In the genomic region with DNA sequence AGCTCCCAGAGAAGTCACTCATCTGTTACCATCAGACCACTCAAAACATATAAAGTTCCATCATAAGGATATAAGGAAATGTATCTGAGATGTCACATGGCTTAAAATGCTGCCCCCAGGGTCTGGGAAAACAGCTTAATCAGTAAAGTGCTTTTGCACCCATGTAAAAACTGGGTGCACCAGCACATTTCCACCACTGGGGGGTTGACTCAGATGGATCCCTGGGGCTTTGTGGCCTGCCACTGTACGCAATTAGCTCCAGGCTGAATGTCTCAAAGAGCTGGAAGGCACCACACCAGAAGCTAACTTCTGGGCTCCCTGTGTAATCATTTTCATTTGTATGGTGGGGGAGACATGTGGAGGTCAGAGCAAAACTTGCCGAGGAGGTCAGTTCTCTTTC, we compare ENCODE assay signal across 9 mouse cellular contexts. TPM values are rescaled to one million over a fixed set of nuclear protein-coding genes. Genes with fewer than 3 reads are reported as not detected.
DNase-seq lines count a peak whose midpoint lies in the region; ATAC-seq and TF ChIP-seq lines count a peak whose summit lies in the region.
"Had no signal": no experiment of that assay in that cellular context is flagged by ENCODE, and none has a peak within 500 bp of the region (broad histone marks: within the 10 kb centered on the region; RNA-seq: fewer than 3 reads in every experiment).

No protein-coding gene starts in this region.

- H3K4me1 ChIP-seq in ES-Bruce4 (ENCODE audit: control insufficient read depth, insufficient read depth, low read length): no peaks in the 10 kb centered on the region
- H3K4me1 ChIP-seq in heart, adult 2 months (ENCODE audit: control insufficient read depth, insufficient read depth, low read length): peaks cover 13% of the 10 kb centered on the region
- no peaks in the 10 kb centered on the region for H3K4me1 ChIP-seq in limb, embryonic 11.5 days (ENCODE audit: control insufficient read depth, insufficient read depth, low read length)

- H3K27ac ChIP-seq in ES-Bruce4 (ENCODE audit: insufficient read depth, low read length): no peak overlapping the region
- H3K27ac ChIP-seq in heart, adult 2 months: peak overlapping the region; percentile 62
- no peak overlapping the region for H3K27ac ChIP-seq in limb, embryonic 11.5 days (replicated peaks; ENCODE audit: low read depth, low read length)
- H3K27ac ChIP-seq: neural tube, embryonic 12.5 days had no signal

- peak; percentile 36 for TF ChIP-seq CTCF in ES-Bruce4 (IDR thresholded peaks at IDR 0.05; ENCODE audit: low read depth, low read length)
- peak; percentile 86 for TF ChIP-seq CTCF in heart, adult 2 months (IDR thresholded peaks at IDR 0.05)

- DNase-seq in layer of hippocampus, postnatal 10 days (ENCODE audit: low spot score in 2 of 2): peak; percentile 40 to 52
- no peak for DNase-seq in layer of hippocampus, adult 9-11 months
- DNase-seq in adrenal gland, postnatal 10 days: peak; percentile 63
- DNase-seq in heart, adult 2 months: peak; percentile 30 to 57
- peak; percentile 62 for DNase-seq in limb, embryonic 11.5 days (ENCODE audit: low spot score)
- peak; percentile 73 for DNase-seq in retina, embryonic 14.5 days (ENCODE audit: low spot score)

- no peak overlapping the region for H3K4me3 ChIP-seq in ES-Bruce4 (ENCODE audit: low read depth, low read length)
- no peak overlapping the region for H3K4me3 ChIP-seq in heart, adult 2 months
- H3K4me3 ChIP-seq in limb, embryonic 11.5 days (ENCODE audit: low read depth, low read length): no peak overlapping the region
- H3K4me3 ChIP-seq: neural tube, embryonic 12.5 days had no signal

- peaks cover 13% of the 10 kb centered on the region for H3K79me2 ChIP-seq in heart, adult 2 months (replicated peaks; ENCODE audit: control insufficient read depth, insufficient read depth, low read length)

- TF ChIP-seq EP300 in ES-Bruce4 (IDR thresholded peaks at IDR 0.05; ENCODE audit: insufficient read depth, low read depth, low read length): no peak
- TF ChIP-seq EP300 in heart, adult 2 months (IDR thresholded peaks at IDR 0.05; ENCODE audit: insufficient read depth, low read depth, low read length): 0 out of 2 replicates have a peak, but pooled peaks have one; percentile 20

- no peak for ATAC-seq in limb, embryonic 11.5 days (ENCODE audit: insufficient number of reproducible peaks, low FRiP score, low TSS enrichment, low read depth)
- ATAC-seq in cerebellum, adult (ENCODE audit: insufficient number of reproducible peaks, low FRiP score, low TSS enrichment): no peak

- 23% methylated on average over 2 of the region's 2 CpGs for WGBS in heart, adult 2 months
- WGBS in limb, embryonic 11.5 days: 63% methylated on average over 2 of the region's 2 CpGs

- intact Hi-C loops in heart, adult 2 months (cut with DNase I): loop anchor here (5.0 kb wide), 2 partner anchors 369 to 694 kb away; no protein-coding TSS in a partner anchor

- no peak for TF ChIP-seq POLR2A in ES-Bruce4 (IDR thresholded peaks at IDR 0.05; ENCODE audit: insufficient read depth, low read length)
- no peak for TF ChIP-seq POLR2A in heart, adult 2 months (IDR thresholded peaks at IDR 0.05; ENCODE audit: insufficient read depth, low read depth, low read length)

- H3K4me2 ChIP-seq in limb, embryonic 11.5 days (ENCODE audit: low read depth, severe bottlenecking): no peak overlapping the region
- H3K4me2 ChIP-seq: neural tube, embryonic 12.5 days had no signal

- no peaks in the 10 kb centered on the region for H3K9me3 ChIP-seq in ES-Bruce4 (replicated peaks; ENCODE audit: control insufficient read depth, insufficient read depth, low read length, poor library complexity, severe bottlenecking)
- H3K9me3 ChIP-seq in limb, embryonic 11.5 days (ENCODE audit: control insufficient read depth, low read length): no peaks in the 10 kb centered on the region
- H3K9me3 ChIP-seq: neural tube, embryonic 12.5 days had no signal

- no peaks in the 10 kb centered on the region for H3K36me3 ChIP-seq in ES-Bruce4 (ENCODE audit: control insufficient read depth, insufficient read depth, low read length, poor library complexity, severe bottlenecking)
- H3K36me3 ChIP-seq in heart, adult 2 months (ENCODE audit: control insufficient read depth, insufficient read depth, low read length): peaks cover 20% of the 10 kb centered on the region
- no peaks in the 10 kb centered on the region for H3K36me3 ChIP-seq in limb, embryonic 11.5 days (ENCODE audit: control insufficient read depth, insufficient read depth, low read length)
- H3K36me3 ChIP-seq: neural tube, embryonic 12.5 days had no signal

- H3K9ac ChIP-seq in ES-Bruce4 (ENCODE audit: low read depth, poor library complexity, severe bottlenecking): no peak overlapping the region
- no peak overlapping the region for H3K9ac ChIP-seq in heart, adult 2 months (ENCODE audit: low read depth, low read length)
- H3K9ac ChIP-seq in limb, embryonic 11.5 days (ENCODE audit: low read length): no peak overlapping the region
- H3K9ac ChIP-seq: neural tube, embryonic 12.5 days had no signal

- H3K27me3 ChIP-seq in ES-Bruce4 (ENCODE audit: control insufficient read depth, insufficient read depth, low read length, poor library complexity, severe bottlenecking): no peaks in the 10 kb centered on the region
- H3K27me3 ChIP-seq in heart, adult 2 months (ENCODE audit: control insufficient read depth, insufficient read depth, low read length): no peaks in the 10 kb centered on the region
- H3K27me3 ChIP-seq in limb, embryonic 11.5 days (ENCODE audit: control insufficient read depth, insufficient read depth, low read length): no peaks in the 10 kb centered on the region
- H3K27me3 ChIP-seq: neural tube, embryonic 12.5 days had no signal

RNA-seq across cellular contexts. Expression of a gene that starts 10.5 kb away (rescaled TPM):
- total RNA-seq in layer of hippocampus, postnatal 10 days (2021): 100 to 1,000 TPM; 218 to 223 TPM
- 85.3 and 99.3 TPM in 2 replicates for polyA plus RNA-seq in ES-Bruce4 (2011; ENCODE audit: insufficient read depth, insufficient read length, low read depth, missing spikeins)
- 10 to 100 TPM; 46.3 to 50.3 TPM for total RNA-seq in adrenal gland, postnatal 10 days (2021)
- total RNA-seq in heart, adult 2 months (2021): 100 to 1,000 TPM; 208 to 234 TPM
- polyA plus RNA-seq in heart, adult 2 months (2012; rRNA removed): 39.4 and 75.3 TPM in 2 replicates
- 106 and 109 TPM in 2 replicates for polyA plus RNA-seq in limb, embryonic 11.5 days (2014; fragmentation: Nextera tagmentation; extraction: Ambion mirVana)

Comparison
In these comparisons a context has a peak if more than half of its experiments do, and no peak if none do; other contexts are left out.
1. RNA of a gene that starts 10.5 kb away (total RNA-seq): 208 to 234 TPM in heart, adult 2 months and 218 to 223 TPM in layer of hippocampus, postnatal 10 days; 46.3 to 50.3 TPM in adrenal gland, postnatal 10 days; every median in the first group is over 4 times any median in the second.